Mouse (Mus musculus) heart, adult 11 months (tissue): ENCODE measurements at regions not wholly inside any gene's neighbourhood (a gene's known extent, or its start where the extent isn't known, plus 50 kb on each side); places are given as distances from the start of the nearest gene placed in this dataset.
A peak's percentile ranks its signal among the peaks of the same experiment; 100 is the strongest.

Experiments used
- DNase-seq: peaks from one replicate; pipeline ENCODE4 v3.0.0; 2022

GRCm38 (mm10) chr1:23629366-23629765 lies 132.2 kb upstream of the B3gat2 start:
- DNase-seq = no peak

- DNase-seq = no peak
These were observed 116.5 kb upstream of the B3gat2 start for GRCm38 (mm10) chr1:23645093-23645492.

GRCm38 (mm10) chr1:23648875-23649506 lies 112.6 kb upstream of the B3gat2 start:
- DNase-seq = no peak

DNA sequence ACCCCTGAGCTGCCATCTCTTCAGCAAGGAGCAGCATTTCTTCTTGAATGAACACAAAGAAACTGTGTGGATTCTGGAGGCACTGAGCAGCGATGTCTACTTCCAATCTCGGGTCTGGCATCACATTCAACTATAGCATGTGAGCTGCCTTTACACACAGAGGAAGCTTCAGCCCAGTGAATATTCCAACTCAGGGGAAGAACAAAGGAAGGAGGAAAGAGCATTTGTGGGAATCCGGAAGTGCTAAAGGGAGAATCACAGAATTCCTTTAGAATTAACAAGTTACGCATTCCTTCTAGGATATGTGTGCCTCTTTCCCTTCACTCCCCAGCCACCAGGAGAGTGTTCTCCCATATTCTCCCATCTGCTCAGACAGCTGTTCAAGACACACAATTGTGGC lies 111.7 kb upstream of the B3gat2 start:
- no peak for DNase-seq

DNA sequence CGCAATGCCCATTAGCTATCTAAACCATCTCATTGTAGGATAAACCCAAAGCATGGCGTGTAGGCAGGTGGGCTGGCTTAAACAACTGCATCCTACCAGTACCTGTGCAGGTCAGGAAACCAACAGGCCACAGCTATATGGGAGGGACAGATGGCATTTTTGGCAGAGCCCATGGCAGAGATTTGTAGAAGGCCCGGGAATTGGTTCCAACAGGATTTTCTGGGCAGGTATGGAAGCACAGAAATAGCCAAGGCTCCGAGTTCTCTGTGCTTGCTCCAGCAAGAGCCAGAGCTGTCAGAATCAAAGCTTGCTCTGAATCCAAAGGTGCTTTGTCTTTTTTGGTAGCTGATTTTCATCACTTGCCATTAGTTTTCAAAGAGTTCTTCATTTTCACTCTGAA lies 107.9 kb upstream of the B3gat2 start:
- no peak for DNase-seq

DNA sequence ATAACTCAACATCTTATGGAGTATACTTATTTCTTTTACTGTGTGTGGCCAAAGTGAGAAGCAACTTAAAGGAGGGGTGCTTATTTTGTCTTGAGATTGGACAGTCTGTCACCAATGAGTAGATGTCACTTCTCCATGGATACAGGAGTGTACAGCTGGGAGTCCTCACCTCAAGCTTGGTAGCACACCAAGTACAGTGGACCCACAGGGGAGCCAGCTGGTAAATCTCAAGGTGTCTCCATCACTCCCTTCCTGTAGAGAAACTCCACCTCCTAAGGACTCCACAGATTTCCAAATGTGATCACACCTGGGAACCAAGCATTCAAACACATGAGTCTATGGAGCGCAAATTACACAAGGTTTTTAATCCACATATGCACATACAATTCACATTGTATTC lies 105.8 kb upstream of the B3gat2 start:
- no peak for DNase-seq

GRCm38 (mm10) chr1:23656302-23656701 lies 105.3 kb upstream of the B3gat2 start:
- no peak for DNase-seq

DNA sequence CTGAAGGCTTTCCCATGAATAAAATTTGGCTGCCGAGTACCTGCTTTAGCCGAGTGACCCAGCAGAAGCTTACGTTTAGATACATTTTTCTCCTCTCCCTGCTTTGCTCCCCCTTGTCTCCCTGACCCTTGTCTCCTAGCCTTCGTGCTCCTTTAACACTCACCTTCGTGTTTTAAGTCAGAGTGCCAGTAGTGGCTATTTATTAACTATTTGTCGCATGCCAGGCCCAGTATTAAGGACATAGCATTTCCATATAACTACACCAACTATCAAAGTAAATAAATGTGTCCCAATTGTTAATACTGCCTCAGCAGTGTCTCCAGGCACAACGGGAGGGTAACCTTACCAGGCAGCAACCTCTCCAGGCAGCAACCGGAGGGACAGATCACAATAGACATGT lies 104.8 kb upstream of the B3gat2 start:
- DNase-seq = peak; percentile 5

GRCm38 (mm10) chr1:23670514-23670913 lies 91.0 kb upstream of the B3gat2 start:
- DNase-seq = peak; percentile 37

DNA sequence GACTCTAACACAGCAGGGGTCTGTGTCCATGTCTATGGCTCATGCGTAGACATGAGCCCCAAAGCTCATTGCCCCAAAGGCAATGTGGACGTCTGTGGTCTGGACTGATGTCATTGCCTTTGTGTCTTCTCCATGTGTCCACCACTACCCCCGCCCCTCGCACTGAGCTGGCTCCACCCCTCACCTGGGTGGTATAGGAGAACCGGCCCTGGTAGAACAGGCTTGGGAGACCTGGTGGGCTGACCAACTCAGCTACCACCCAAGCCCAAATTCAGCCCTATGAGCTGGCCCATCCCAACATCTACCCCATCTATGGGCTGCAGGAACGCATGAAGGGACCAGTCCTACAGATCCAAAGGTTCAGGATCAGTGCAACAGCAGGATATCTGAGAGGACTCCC lies 87.2 kb upstream of the B3gat2 start:
- peak; percentile 49 for DNase-seq

DNA sequence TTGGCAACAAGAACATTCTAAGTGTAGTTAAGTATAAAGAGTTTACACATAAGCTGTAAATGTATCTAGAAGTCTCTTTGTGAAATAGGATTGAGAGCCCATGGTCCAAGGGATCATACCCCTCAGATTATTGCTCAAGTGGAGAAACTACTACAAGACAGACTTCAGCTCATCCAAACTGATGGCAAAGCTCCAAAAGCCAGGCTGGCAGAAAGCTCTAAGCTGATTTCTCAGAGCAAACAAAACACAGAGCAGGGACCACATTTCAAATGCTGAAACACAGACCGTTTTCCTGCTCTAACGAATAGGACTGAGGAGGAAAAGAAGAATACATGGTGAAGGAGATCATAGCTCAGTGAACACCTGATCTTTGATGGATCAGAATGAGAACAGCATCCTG lies 85.3 kb upstream of the B3gat2 start:
- DNase-seq = no peak

DNA sequence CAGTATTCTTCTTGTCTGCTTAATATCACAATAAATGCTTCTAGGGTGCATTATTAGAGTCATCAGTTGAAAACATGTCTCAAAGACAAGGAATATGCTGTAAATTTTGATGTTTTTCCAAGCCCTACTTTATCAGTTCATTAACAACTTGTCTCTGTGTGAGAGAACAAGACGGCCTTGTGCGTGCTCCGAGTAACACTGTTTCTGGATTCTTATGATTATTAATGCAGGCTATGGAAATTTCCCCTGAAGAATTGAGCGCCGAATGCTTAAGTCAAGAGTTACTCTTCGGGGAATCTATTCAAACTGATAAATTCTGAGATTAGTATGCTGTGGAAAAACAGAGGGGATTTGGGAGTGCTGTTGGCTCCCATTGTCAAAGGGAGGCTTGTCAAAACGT lies 72.2 kb upstream of the B3gat2 start:
- DNase-seq = peak; percentile 14

GRCm38 (mm10) chr1:23705489-23705888 lies 56.1 kb upstream of the B3gat2 start:
- DNase-seq = no peak

DNA sequence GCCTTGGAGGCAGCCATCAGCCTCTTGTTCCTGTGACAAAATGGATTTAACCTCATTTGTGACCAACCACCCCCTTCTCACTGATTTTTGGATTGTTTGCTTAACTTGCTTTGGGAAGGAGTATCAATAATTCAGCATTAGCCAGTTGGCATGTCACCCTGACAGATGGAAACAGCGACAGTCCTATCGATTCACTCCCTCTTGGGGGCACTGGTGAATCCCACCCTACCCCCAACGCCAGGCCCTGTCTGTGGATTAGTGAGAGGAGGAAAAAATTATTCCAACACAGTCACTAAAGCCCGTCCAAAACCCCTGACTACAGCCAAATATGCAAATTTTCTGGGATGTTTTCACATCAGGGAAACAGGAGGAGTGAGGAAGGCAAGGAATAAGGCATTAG lies 55.1 kb upstream of the B3gat2 start:
- no peak for DNase-seq
